Mouse (Mus musculus) heart, embryonic 12.5 days (tissue): ENCODE results near the gene Etv6. TPM values are rescaled to one million over a fixed set of nuclear protein-coding genes. Genes with fewer than 3 reads are reported as not detected.
"Not testable (repeated sequence)": the region's sequence is repeated elsewhere in the genome, so short reads cannot be mapped to it uniquely, and the experiment has no call there.

ENCODE experiments used
- ATAC-seq: fragments of 200-750 bp; cut with Nextera tagmentation; 2 replicates; pipeline ENCODE4 v1.8.0; 2017; ENCODE audit warnings: moderate TSS enrichment, moderate library complexity; ENCODE audit not compliant: insufficient number of reproducible peaks, low FRiP score
- H3K27ac ChIP-seq: fragments of 300-500 bp; sonication (generic); 2 replicates; pipeline ENCODE4 v1.5.1; 2016; ENCODE audit warnings: mild to moderate bottlenecking, moderate library complexity; ENCODE audit not compliant: poor library complexity, severe bottlenecking
- H3K27me3 ChIP-seq: fragments of 300-500 bp; sonication (generic); replicated peaks from 2 replicates; pipeline ENCODE4 v1.6.1; 2016; ENCODE audit warnings: mild to moderate bottlenecking, moderate library complexity
- H3K36me3 ChIP-seq: fragments of 300-500 bp; sonication (generic); 2 replicates; pipeline ENCODE4 v1.6.1; 2016; ENCODE audit warnings: mild to moderate bottlenecking, moderate library complexity
- H3K4me1 ChIP-seq: fragments of 300-500 bp; sonication (generic); replicated peaks from 2 replicates; pipeline ENCODE4 v1.6.1; 2016; ENCODE audit warnings: mild to moderate bottlenecking
- H3K4me2 ChIP-seq: fragments of 300-500 bp; sonication (generic); 2 replicates; pipeline ENCODE4 v1.6.1; 2016; ENCODE audit warnings: mild to moderate bottlenecking, moderate library complexity
- H3K4me3 ChIP-seq: fragments of 300-500 bp; sonication (generic); 2 replicates; pipeline ENCODE4 v1.5.1; 2016; ENCODE audit warnings: mild to moderate bottlenecking
- H3K9ac ChIP-seq: fragments of 300-500 bp; sonication (generic); 2 replicates; pipeline ENCODE4 v1.6.1; 2016; ENCODE audit warnings: mild to moderate bottlenecking, moderate library complexity
- H3K9me3 ChIP-seq: fragments of 300-500 bp; sonication (generic); replicated peaks from 2 replicates; pipeline ENCODE4 v1.6.1; 2016; ENCODE audit warnings: mild to moderate bottlenecking, moderate library complexity
- WGBS: fragments of 180-500 bp; shearing (Covaris S2); methylation state at CpG from one replicate; pipeline ENCODE4 v1.1.7; 2016; 5-methylcytosine and 5-hydroxymethylcytosine counted together
- polyA plus RNA-seq: library from polyadenylated mRNA; unstranded; fragments of >200 nt; fragmentation: Nextera tagmentation; extraction: Ambion mirVana; gene quantifications from 2 replicates; pipeline ENCODE4 v1.2.1, GENCODE M21; 2016

Etv6 gene
- polyA plus RNA-seq = 19.9 and 20.9 TPM in 2 replicates

GRCm38 (mm10) chr6:134035490-134036405 is at the start of gene Etv6:
Gene Etv6, plus strand, starts transcription at chr6:134035700.
- H3K9me3 ChIP-seq = no peaks in the 10 kb centered on the region
- peak within 1 kb of the TSS; percentile 88 for H3K9ac ChIP-seq
- no peaks in the 10 kb centered on the region for H3K36me3 ChIP-seq
- ATAC-seq = peak; percentile 68
- H3K27me3 ChIP-seq = no peaks in the 10 kb centered on the region
- WGBS = under 1% methylated on average over 45 of the region's 78 CpGs
- H3K4me1 ChIP-seq = peaks cover 40% of the 10 kb centered on the region
- H3K27ac ChIP-seq = peak within 1 kb of the TSS; percentile 100
- peak within 1 kb of the TSS; percentile 77 for H3K4me3 ChIP-seq
- peak within 1 kb of the TSS; percentile 73 for H3K4me2 ChIP-seq

GRCm38 (mm10) chr6:133986161-133986560 is 49.3 kb upstream of the Etv6 start:
- no peak overlapping the region for H3K4me3 ChIP-seq
- H3K4me2 ChIP-seq = no peak overlapping the region
- no peaks in the 10 kb centered on the region for H3K27me3 ChIP-seq
- H3K4me1 ChIP-seq = peaks cover 5% of the 10 kb centered on the region; the same call in 1 of the 2 replicates
- WGBS = 57% methylated on average over 2 of the region's 2 CpGs
- H3K27ac ChIP-seq = no peak overlapping the region
- H3K36me3 ChIP-seq = no peaks in the 10 kb centered on the region
- no peak overlapping the region for H3K9ac ChIP-seq
- no peak for ATAC-seq
- no peaks in the 10 kb centered on the region for H3K9me3 ChIP-seq

- 72% methylated on average over 2 of the region's 2 CpGs for WGBS
- H3K9me3 ChIP-seq = no peaks in the 10 kb centered on the region
- no peaks in the 10 kb centered on the region for H3K27me3 ChIP-seq
- H3K9ac ChIP-seq = no peak overlapping the region
- H3K4me2 ChIP-seq = no peak overlapping the region
- H3K36me3 ChIP-seq = no peaks in the 10 kb centered on the region
- H3K27ac ChIP-seq = no peak overlapping the region
- no peak for ATAC-seq
- H3K4me1 ChIP-seq = peaks cover 5% of the 10 kb centered on the region; the same call in 1 of the 2 replicates
- H3K4me3 ChIP-seq = no peak overlapping the region
Measured at GRCm38 (mm10) chr6:133987068-133987591, 48.4 kb upstream of the Etv6 start.

- Histone ChIP-seq H3K9ac (no peak overlapping the region), H3K4me2 (no peak overlapping the region), H3K4me3 (no peak overlapping the region), H3K4me1 (peaks cover 5% of the 10 kb centered on the region; the same call in 1 of the 2 replicates), H3K27me3 (no peaks in the 10 kb centered on the region), H3K9me3 (no peaks in the 10 kb centered on the region), H3K36me3 (no peaks in the 10 kb centered on the region), H3K27ac (no peak overlapping the region)
- no peak for ATAC-seq
- 64% methylated on average over 9 of the region's 9 CpGs for whole genome bisulfite sequencing
Measured at GRCm38 (mm10) chr6:133988011-133988410, 47.5 kb upstream of the Etv6 start.

- H3K36me3 ChIP-seq = no peaks in the 10 kb centered on the region
- no peaks in the 10 kb centered on the region for H3K27me3 ChIP-seq
- WGBS = 79% methylated on average over 2 of the region's 2 CpGs
- H3K9me3 ChIP-seq = no peaks in the 10 kb centered on the region
- H3K4me2 ChIP-seq = no peak overlapping the region
- no peak for ATAC-seq
- no peak overlapping the region for H3K4me3 ChIP-seq
- no peaks in the 10 kb centered on the region for H3K4me1 ChIP-seq
- no peak overlapping the region for H3K9ac ChIP-seq
- no peak overlapping the region for H3K27ac ChIP-seq
Measured at GRCm38 (mm10) chr6:133997461-133997860, 38.0 kb upstream of the Etv6 start.

- H3K4me3 ChIP-seq = no peak overlapping the region
- WGBS = 64% methylated on average over 2 of the region's 2 CpGs
- no peaks in the 10 kb centered on the region for H3K9me3 ChIP-seq
- H3K4me1 ChIP-seq = no peaks in the 10 kb centered on the region
- H3K4me2 ChIP-seq = no peak overlapping the region
- H3K27ac ChIP-seq = no peak overlapping the region
- H3K27me3 ChIP-seq = no peaks in the 10 kb centered on the region
- no peaks in the 10 kb centered on the region for H3K36me3 ChIP-seq
- H3K9ac ChIP-seq = no peak overlapping the region
- ATAC-seq = no peak
Measured at GRCm38 (mm10) chr6:133997935-133998334, 37.6 kb upstream of the Etv6 start.

GRCm38 (mm10) chr6:134014488-134015110 is 20.9 kb upstream of the Etv6 start:
- not testable (repeated sequence) for H3K4me3 ChIP-seq, ATAC-seq, H3K9ac ChIP-seq

GRCm38 (mm10) chr6:134018807-134019206 is 16.7 kb upstream of the Etv6 start:
- 81% methylated on average over 1 of the region's 1 CpGs for WGBS
- Histone ChIP-seq H3K4me1 (no peaks in the 10 kb centered on the region; the same call in 1 of the 2 replicates), H3K27ac (no peak overlapping the region), H3K36me3 (no peaks in the 10 kb centered on the region), H3K9ac (no peak overlapping the region), H3K9me3 (no peaks in the 10 kb centered on the region), H3K27me3 (no peaks in the 10 kb centered on the region), H3K4me2 (no peak overlapping the region), H3K4me3 (no peak overlapping the region)
- ATAC-seq = no peak

More at GRCm38 (mm10) chr6:134014488-134015110, 20.9 kb upstream of the Etv6 start:
- H3K9me3 ChIP-seq, H3K27ac ChIP-seq, H3K4me1 ChIP-seq, H3K4me2 ChIP-seq, H3K27me3 ChIP-seq, H3K36me3 ChIP-seq: not testable (repeated sequence)
- 57% methylated on average over 4 of the region's 12 CpGs for WGBS

GRCm38 (mm10) chr6:134020821-134021220 is 14.7 kb upstream of the Etv6 start:
- no peak for ATAC-seq
- WGBS = 75% methylated on average over 6 of the region's 6 CpGs
- Histone ChIP-seq H3K9ac (no peak overlapping the region), H3K4me1 (peaks cover 1% of the 10 kb centered on the region; the same call in 1 of the 2 replicates), H3K4me2 (no peak overlapping the region), H3K4me3 (no peak overlapping the region), H3K27ac (no peak overlapping the region), H3K9me3 (no peaks in the 10 kb centered on the region), H3K36me3 (no peaks in the 10 kb centered on the region), H3K27me3 (no peaks in the 10 kb centered on the region)

GRCm38 (mm10) chr6:134026264-134026663 is 9.2 kb upstream of the Etv6 start:
- 0 out of 2 replicates have a peak, but pooled peaks cover 2% of the 10 kb centered on the region for H3K4me1 ChIP-seq
- H3K27ac ChIP-seq = no peak overlapping the region
- no peak overlapping the region for H3K9ac ChIP-seq
- no peak for ATAC-seq
- H3K9me3 ChIP-seq = 0 out of 2 replicates have a peak, but pooled peaks cover 7% of the 10 kb centered on the region
- H3K36me3 ChIP-seq = no peaks in the 10 kb centered on the region
- H3K27me3 ChIP-seq = no peaks in the 10 kb centered on the region
- 79% methylated on average over 2 of the region's 2 CpGs for WGBS
- no peak overlapping the region for H3K4me3 ChIP-seq
- no peak overlapping the region for H3K4me2 ChIP-seq

GRCm38 (mm10) chr6:134027022-134027421 is 8.5 kb upstream of the Etv6 start:
- Histone ChIP-seq H3K27ac (no peak overlapping the region), H3K36me3 (no peaks in the 10 kb centered on the region), H3K4me1 (0 out of 2 replicates have a peak, but pooled peaks cover 2% of the 10 kb centered on the region), H3K9ac (no peak overlapping the region), H3K27me3 (no peaks in the 10 kb centered on the region), H3K9me3 (0 out of 2 replicates have a peak, but pooled peaks cover 7% of the 10 kb centered on the region), H3K4me3 (no peak overlapping the region), H3K4me2 (no peak overlapping the region)
- no peak for ATAC-seq
- WGBS = 79% methylated on average over 4 of the region's 4 CpGs
